Mouse (Mus musculus) kidney, postnatal 0 days (tissue): ENCODE measurements at regions not wholly inside any gene's neighbourhood (a gene's known extent, or its start where the extent isn't known, plus 50 kb on each side); places are given as distances from the start of the nearest gene placed in this dataset.

Source experiments
- ATAC-seq: fragments of 200-750 bp; cut with Nextera tagmentation; replicated peaks from 2 replicates; pipeline ENCODE4 v1.8.0; 2017; ENCODE audit warnings: low read depth, moderate number of reproducible peaks, moderate TSS enrichment, moderate library complexity; ENCODE audit not compliant: low FRiP score
- DNase-seq: peaks from one replicate; pipeline ENCODE4 v3.0.0-alpha.2; 2016; ENCODE audit warnings: low spot score
- H3K27ac ChIP-seq: fragments of 300-500 bp; sonication (generic); 2 replicates; pipeline ENCODE4 v1.5.1; 2014; ENCODE audit warnings: mild to moderate bottlenecking
- H3K27me3 ChIP-seq: fragments of 300-500 bp; sonication (generic); 2 replicates; pipeline ENCODE4 v1.6.1; 2014; ENCODE audit warnings: low read length, mixed read lengths; ENCODE audit not compliant: insufficient read depth
- H3K36me3 ChIP-seq: fragments of 300-500 bp; sonication (generic); 2 replicates; pipeline ENCODE4 v1.6.1; 2014; ENCODE audit warnings: low read length, mixed read lengths; ENCODE audit not compliant: insufficient read depth
- H3K4me1 ChIP-seq: fragments of 300-500 bp; sonication (generic); replicated peaks from 2 replicates; pipeline ENCODE4 v1.6.1; 2014; ENCODE audit warnings: antibody characterized with exemption, low read length, mixed read lengths; ENCODE audit not compliant: insufficient read depth
- H3K4me2 ChIP-seq: fragments of 300-500 bp; sonication (generic); 2 replicates; pipeline ENCODE4 v1.6.1; 2014; ENCODE audit warnings: mild to moderate bottlenecking, low read length, moderate library complexity, mixed read lengths
- H3K4me3 ChIP-seq: fragments of 300-500 bp; sonication (generic); replicated peaks from 2 replicates; pipeline ENCODE4 v1.5.1; 2014; ENCODE audit warnings: low read depth, low read length
- H3K9ac ChIP-seq: fragments of 300-500 bp; sonication (generic); 2 replicates; pipeline ENCODE4 v1.6.1; 2014; ENCODE audit warnings: low read depth, low read length
- H3K9me3 ChIP-seq: fragments of 300-500 bp; sonication (generic); replicated peaks from 2 replicates; pipeline ENCODE4 v1.6.1; 2016; ENCODE audit warnings: low read length, inconsistent platforms, mixed read lengths
- CTCF ChIP-seq: IDR thresholded peaks from 2 replicates; pipeline ENCODE4 v1.5.1; 2016; ENCODE audit warnings: antibody characterized with exemption, low read depth, mild to moderate bottlenecking, moderate library complexity
- WGBS: fragments of 180-500 bp; shearing (Covaris S2); extraction: QIAGEN DNeasy Blood & Tissue Kit; methylation state at CpG from one replicate; pipeline ENCODE4 v1.1.7; 2014; 5-methylcytosine and 5-hydroxymethylcytosine counted together

DNA sequence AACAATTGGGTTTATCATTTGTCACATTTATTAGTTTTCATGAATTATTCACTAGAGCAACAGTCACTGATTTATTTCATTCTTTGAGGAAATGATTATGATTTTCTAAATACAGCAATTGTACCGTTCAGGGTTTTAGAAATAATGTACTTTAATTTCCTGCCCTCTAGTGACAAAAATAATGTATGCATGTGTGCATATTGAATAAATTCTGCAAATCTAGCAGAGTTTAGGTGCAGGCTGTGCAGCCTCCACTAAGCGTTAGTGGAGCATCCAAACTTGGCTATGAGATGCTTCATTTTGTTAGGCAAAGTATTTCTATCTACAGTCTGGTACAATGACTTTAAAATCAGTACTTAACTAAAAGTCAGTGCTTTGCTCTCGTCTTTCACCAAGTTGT, 642.1 kb upstream of the A830018L16Rik start:
- peak; percentile 54 for TF ChIP-seq CTCF
- Histone ChIP-seq H3K27ac (no peak overlapping the region), H3K4me3 (no peak overlapping the region), H3K27me3 (no peaks in the 10 kb centered on the region), H3K4me2 (no peak overlapping the region), H3K9me3 (no peaks in the 10 kb centered on the region), H3K9ac (no peak overlapping the region), H3K4me1 (no peaks in the 10 kb centered on the region), H3K36me3 (no peaks in the 10 kb centered on the region)
- DNase-seq (peak; percentile 39), ATAC-seq (no peak)
- WGBS: 69% methylated on average over 3 of the region's 3 CpGs

DNA sequence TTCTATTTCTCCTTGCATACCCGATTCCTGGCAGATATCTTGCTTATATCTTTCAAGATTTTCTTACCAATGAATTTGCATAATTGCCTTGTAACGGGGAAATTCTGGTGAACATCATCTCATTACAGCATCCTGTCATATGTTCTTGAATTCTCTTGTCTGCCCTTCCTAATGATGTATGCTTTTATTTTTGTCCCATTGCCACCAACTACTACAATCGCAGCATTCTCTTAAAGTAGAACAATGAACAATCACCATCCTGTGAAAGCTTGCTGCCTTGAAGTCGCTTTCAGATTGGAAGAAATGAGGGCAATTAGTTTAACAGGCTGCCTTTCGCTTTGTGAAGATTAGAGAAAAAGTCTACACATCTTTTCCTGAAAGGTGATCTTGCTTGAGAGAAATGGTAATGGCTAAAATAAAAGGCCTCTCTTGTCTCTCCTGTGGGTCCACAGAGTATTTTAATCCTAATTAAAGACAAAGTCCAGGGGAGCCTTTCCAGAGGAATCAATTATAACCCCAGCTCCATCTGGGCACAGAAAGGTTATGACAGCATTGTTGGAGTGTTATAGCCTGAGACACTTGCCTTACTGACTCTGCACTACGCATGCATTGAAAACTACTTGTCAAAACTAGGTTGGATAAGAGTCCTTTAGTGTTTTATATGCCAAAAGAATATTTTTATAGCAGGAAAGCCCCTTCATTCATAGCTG, 619.7 kb upstream of the A830018L16Rik start:
- WGBS: 60% methylated on average over 6 of the region's 6 CpGs
- H3K4me1 ChIP-seq: no peaks in the 10 kb centered on the region
- H3K27me3 ChIP-seq: no peaks in the 10 kb centered on the region
- DNase-seq: no peak
- no peak for TF ChIP-seq CTCF
- no peak overlapping the region for H3K4me2 ChIP-seq
- no peaks in the 10 kb centered on the region for H3K9me3 ChIP-seq
- ATAC-seq: no peak
- H3K4me3 ChIP-seq: no peak overlapping the region
- no peak overlapping the region for H3K9ac ChIP-seq
- no peaks in the 10 kb centered on the region for H3K36me3 ChIP-seq
- no peak overlapping the region for H3K27ac ChIP-seq

DNA sequence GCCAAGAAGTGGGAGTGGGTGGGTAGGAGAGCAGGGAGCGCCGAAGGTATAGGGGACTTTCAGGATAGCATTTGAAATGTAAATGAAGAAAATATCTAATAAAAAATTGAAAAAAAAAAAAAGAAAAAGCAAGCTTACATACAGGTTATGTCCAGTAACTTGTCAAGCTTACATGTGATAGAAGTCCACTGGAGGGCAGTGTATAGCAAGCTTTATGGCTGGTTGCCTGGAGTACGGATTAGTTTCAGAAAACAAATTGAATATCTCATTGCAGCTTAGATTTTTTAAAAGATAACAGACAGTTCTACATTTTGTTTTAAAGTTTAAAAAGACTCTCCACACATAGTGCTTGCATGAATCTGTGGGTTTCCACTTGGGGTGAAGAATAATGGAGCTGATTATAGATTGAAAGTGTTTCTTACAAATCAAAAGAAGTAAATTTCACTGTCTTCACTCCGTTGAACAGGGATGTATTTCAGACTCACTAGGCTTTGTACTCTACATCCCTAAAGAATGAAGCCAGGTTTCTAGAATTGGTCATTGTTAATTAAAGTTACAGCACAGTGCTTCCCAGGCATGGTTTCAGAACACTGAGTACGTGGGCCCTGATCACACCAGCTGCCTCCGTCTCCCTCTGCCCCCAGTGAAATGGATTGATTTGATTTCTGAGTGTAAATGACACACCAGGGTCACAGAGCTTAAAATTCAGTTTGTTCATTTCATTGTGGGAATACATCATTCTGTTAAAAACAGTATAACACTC, 578.1 kb upstream of the A830018L16Rik start:
- 54% methylated on average over 6 of the region's 6 CpGs for WGBS
- no peaks in the 10 kb centered on the region for H3K36me3 ChIP-seq
- no peak overlapping the region for H3K27ac ChIP-seq
- no peak overlapping the region for H3K9ac ChIP-seq
- TF ChIP-seq CTCF: peak; percentile 75
- ATAC-seq: no peak
- DNase-seq: peak; percentile 83
- no peaks in the 10 kb centered on the region for H3K4me1 ChIP-seq
- H3K4me2 ChIP-seq: no peak overlapping the region
- H3K4me3 ChIP-seq: no peak overlapping the region
- no peaks in the 10 kb centered on the region for H3K27me3 ChIP-seq
- H3K9me3 ChIP-seq: no peaks in the 10 kb centered on the region

DNA sequence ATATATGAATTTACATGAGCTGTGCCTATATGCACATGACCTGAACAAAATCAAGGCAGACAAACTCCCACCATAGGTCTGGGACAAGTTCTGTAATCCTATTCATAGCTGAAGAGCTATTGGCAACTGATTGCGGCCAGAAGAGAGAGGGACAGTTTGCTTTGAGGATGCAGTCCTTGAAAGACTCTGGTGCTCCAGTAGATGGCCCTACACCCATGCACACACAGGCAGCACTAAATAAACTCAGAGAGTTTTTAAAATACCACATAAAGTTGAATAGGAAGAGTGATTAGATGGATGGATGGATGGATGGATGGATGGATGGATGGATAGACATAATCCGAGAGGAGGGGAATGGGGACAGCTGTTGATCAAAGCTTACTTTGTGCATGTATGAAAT, 576.7 kb upstream of the A830018L16Rik start:
- H3K9ac ChIP-seq: no peak overlapping the region
- H3K4me2 ChIP-seq: no peak overlapping the region
- no peak overlapping the region for H3K27ac ChIP-seq
- DNase-seq (peak; percentile 4), ATAC-seq (no peak)
- H3K4me1 ChIP-seq: no peaks in the 10 kb centered on the region
- TF ChIP-seq CTCF: peak; percentile 53
- 90% methylated on average over 2 of the region's 2 CpGs for WGBS
- no peaks in the 10 kb centered on the region for H3K27me3 ChIP-seq
- no peak overlapping the region for H3K4me3 ChIP-seq
- no peaks in the 10 kb centered on the region for H3K36me3 ChIP-seq
- no peaks in the 10 kb centered on the region for H3K9me3 ChIP-seq

DNA sequence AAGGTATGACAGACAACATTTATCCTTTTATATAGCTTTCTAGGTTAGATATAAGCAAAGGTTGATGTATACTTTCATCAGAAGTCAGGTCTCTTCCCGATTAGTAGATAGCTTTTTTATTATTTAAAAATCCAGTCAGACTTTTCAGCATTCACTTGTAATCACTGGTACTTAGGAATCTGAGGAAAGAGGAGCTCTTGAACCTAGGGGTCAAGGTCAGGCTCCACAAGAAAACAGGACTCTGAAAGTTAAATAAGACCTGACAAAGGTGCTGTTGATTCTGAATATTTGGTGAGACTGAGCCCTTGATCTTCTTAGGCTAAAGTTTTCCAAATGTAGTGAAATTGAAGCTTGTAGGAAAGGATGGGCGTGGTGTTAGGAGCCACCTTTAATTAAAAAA, 561.0 kb upstream of the A830018L16Rik start:
- Histone ChIP-seq H3K4me1 (no peaks in the 10 kb centered on the region), H3K27me3 (no peaks in the 10 kb centered on the region), H3K9me3 (no peaks in the 10 kb centered on the region), H3K9ac (no peak overlapping the region), H3K4me2 (no peak overlapping the region), H3K4me3 (no peak overlapping the region), H3K36me3 (no peaks in the 10 kb centered on the region), H3K27ac (no peak overlapping the region)
- no peak for TF ChIP-seq CTCF
- ATAC-seq: no peak
- no peak for DNase-seq
- 88% methylated on average over 2 of the region's 2 CpGs for WGBS

DNA sequence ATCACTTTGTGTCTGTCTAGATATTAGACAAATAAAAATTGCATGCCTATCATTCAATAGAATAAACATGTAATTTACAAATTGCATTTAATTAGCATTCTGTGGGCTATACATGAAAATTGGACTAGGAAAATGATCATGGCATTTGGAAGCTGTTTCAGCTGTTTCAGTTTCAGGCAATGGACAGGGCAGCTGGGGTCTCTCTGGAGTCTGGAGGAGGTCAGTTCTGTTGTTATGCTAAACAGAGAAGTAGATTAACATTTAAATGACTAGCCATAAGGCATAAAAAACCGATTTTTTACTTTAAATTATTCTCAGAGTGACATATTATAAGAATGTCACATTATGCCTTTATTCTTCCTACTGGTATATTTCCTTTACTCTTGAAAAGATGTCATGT, 559.4 kb upstream of the A830018L16Rik start:
- Histone ChIP-seq H3K36me3 (no peaks in the 10 kb centered on the region), H3K9me3 (no peaks in the 10 kb centered on the region), H3K4me3 (no peak overlapping the region), H3K4me2 (no peak overlapping the region), H3K27ac (no peak overlapping the region), H3K9ac (no peak overlapping the region), H3K4me1 (no peaks in the 10 kb centered on the region), H3K27me3 (no peaks in the 10 kb centered on the region)
- no peak for TF ChIP-seq CTCF
- no peak for DNase-seq
- WGBS: 37% methylated on average over 1 of the region's 1 CpGs
- no peak for ATAC-seq
